Mouse (Mus musculus) R1 (cell line): ENCODE measurements at regions not wholly inside any gene's neighbourhood (a gene's known extent, or its start where the extent isn't known, plus 50 kb on each side); places are given as distances from the start of the nearest gene placed in this dataset.
A peak's percentile ranks its signal among the peaks of the same experiment; 100 is the strongest.

ENCODE experiments used
- DNase-seq: peaks from one replicate; pipeline ENCODE4 v3.0.0-alpha.2; 2018; ENCODE audit warnings: low read depth, low spot score

DNA sequence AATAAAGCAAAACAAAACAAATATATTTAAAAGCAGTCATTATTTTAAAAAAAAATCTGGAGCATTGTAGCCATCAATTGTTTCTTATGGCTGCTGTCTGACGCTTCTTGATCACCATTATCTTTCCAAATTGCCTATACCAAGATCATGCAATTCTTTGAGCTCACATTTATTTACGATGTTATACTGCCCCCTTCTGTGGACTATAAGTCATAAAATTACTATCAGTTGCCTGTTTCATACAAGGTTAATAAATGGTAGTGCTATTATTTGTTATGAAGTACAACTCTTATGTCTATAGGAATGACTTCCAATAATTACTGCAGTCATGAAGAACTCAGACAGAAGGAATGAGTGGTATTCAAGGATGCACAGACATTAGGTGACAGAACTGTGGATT, 57.3 kb upstream of the Eda2r start:
- peak; percentile 1 for DNase-seq

DNA sequence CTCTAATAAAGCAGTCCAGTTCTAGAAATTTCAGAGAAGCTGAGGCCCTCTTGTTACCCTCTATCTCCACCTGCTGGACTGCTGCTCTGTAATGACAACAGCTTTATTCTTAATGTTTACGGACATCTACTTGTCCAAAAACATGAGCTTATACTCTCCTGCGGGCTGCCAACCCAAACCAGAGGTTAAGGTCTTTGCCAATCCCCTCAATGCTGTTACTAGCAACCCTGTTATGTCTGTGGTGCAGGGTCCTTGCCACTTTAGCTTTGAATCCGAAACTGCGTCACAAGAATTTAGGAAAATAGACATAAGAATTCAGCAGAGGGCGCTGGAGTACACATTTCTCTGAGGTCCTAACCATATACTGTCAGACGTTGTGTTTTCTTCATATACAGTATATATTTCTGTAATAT, 54.4 kb upstream of the Eda2r start:
- DNase-seq = peak; percentile 25
